Mouse (Mus musculus): ENCODE data around the gene Lin28a.

- TF ChIP-seq TAL1 (IDR thresholded peaks at IDR 0.05; ENCODE audit: low read length) (no peak), GATA1 (IDR thresholded peaks at IDR 0.05; ENCODE audit: low read length) (no peak)
Observed at GRCm38 (mm10) chr4:134061166-134061830, 42.7 kb upstream of the Lin28a start.

Measured in erythroblast, embryonic 14.5 days (primary cell).